In the genomic region with DNA sequence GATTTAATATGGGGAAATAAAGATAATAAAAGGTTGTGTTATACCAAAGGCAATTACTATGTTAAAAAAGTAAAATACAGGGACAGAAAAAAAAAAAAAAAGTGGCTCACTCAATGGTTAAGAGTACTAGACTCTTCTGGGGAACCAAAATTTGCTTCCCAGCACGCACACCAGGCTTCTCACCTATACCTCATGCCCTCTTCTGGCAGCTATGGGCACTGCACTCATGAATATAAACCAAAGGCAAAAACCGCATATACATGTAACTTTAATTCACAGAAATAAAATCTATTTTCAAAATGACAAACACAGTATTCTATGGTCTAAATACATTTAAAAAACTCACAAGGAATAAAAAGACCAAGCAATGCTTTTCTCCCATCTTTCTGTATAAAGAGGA, we compare ENCODE assay signal across 8 mouse cellular contexts.
DNase-seq lines count a peak whose midpoint lies in the region; ATAC-seq and TF ChIP-seq lines count a peak whose summit lies in the region.

No protein-coding gene starts in this region.

- no peaks in the 10 kb centered on the region for H3K9me3 ChIP-seq in MEL (replicated peaks; ENCODE audit: insufficient read depth, low read length)
- no peaks in the 10 kb centered on the region for H3K9me3 ChIP-seq in liver, postnatal 0 days (ENCODE audit: low read length)
- H3K9me3 ChIP-seq in stomach, postnatal 0 days (ENCODE audit: control insufficient read depth, low read length) = no peaks in the 10 kb centered on the region

- no peak for ATAC-seq in liver, postnatal 0 days
- no peak for ATAC-seq in stomach, postnatal 0 days (ENCODE audit: low FRiP score, low TSS enrichment)

- intact Hi-C loops in heart, postnatal 14 days (cut with DNase I) = loop anchor here (5.0 kb wide), 2 partner anchors 39 to 76 kb away; no protein-coding TSS in a partner anchor

- no peak for TF ChIP-seq POLR2A in MEL (IDR thresholded peaks at IDR 0.05; ENCODE audit: control insufficient read depth in 1 of 2, insufficient read depth in 1 of 2, low read depth in 1 of 2, low read length in 2 of 2, poor library complexity in 1 of 2)

- H3K79me2 ChIP-seq in MEL (ENCODE audit: control insufficient read depth, insufficient read depth, low read length, poor library complexity) = peaks cover 1% of the 10 kb centered on the region; the same call in 1 of the 2 replicates

- peaks cover 0 to 4% of the 10 kb centered on the region in 2 experiments; a peak in 2 of 4 replicates for H3K4me1 ChIP-seq in MEL (ENCODE audit: control insufficient read depth in 1 of 2, insufficient read depth in 2 of 2, low read length in 2 of 2)
- H3K4me1 ChIP-seq in liver, postnatal 0 days (ENCODE audit: insufficient read depth) = no peaks in the 10 kb centered on the region
- H3K4me1 ChIP-seq in stomach, postnatal 0 days (replicated peaks; ENCODE audit: control insufficient read depth, insufficient read depth) = no peaks in the 10 kb centered on the region

- no peak overlapping the region for H3K9ac ChIP-seq in MEL (ENCODE audit: control insufficient read depth, low read depth, low read length, poor library complexity, severe bottlenecking)
- no peak overlapping the region for H3K9ac ChIP-seq in liver, postnatal 0 days (replicated peaks)
- H3K9ac ChIP-seq in stomach, postnatal 0 days (ENCODE audit: low read length) = no peak overlapping the region

- WGBS in liver, postnatal 0 days (ENCODE audit: insufficient replicate concordance) = 74% methylated on average over 2 of the region's 2 CpGs
- 71% methylated on average over 2 of the region's 2 CpGs for WGBS in stomach, postnatal 0 days

- peak; percentile 24 to 55 for DNase-seq in heart, postnatal 14 days
- no peak for DNase-seq in heart, adult 11 months
- DNase-seq in A20 (ENCODE audit: low read depth, low spot score) = peak; percentile 53
- DNase-seq in MEL (ENCODE audit: low read depth, low spot score) = peak; percentile 47
- peak; percentile 7 for DNase-seq in embryo, embryonic 9.5 days (ENCODE audit: extremely low spot score)
- peak; percentile 59 for DNase-seq in liver, postnatal 0 days
- DNase-seq in stomach, postnatal 0 days (ENCODE audit: low spot score) = peak; percentile 54
- DNase-seq in Muller cell, postnatal 12 days (ENCODE audit: inconsistent ontology term) = no peak

- H3K4me3 ChIP-seq in MEL (ENCODE audit: control insufficient read depth in 1 of 2, insufficient read depth in 1 of 2, low read depth in 2 of 2, low read length in 2 of 2) = no peak overlapping the region
- H3K4me3 ChIP-seq in liver, postnatal 0 days (ENCODE audit: low read depth, low read length) = no peak overlapping the region
- no peak overlapping the region for H3K4me3 ChIP-seq in stomach, postnatal 0 days (ENCODE audit: low read depth, low read length)

- H3K27me3 ChIP-seq in MEL (ENCODE audit: control insufficient read depth in 1 of 2, insufficient read depth in 2 of 2, low read length in 2 of 2) = no peaks in the 10 kb centered on the region
- H3K27me3 ChIP-seq in liver, postnatal 0 days (ENCODE audit: insufficient read depth, low read length) = no peaks in the 10 kb centered on the region
- H3K27me3 ChIP-seq in stomach, postnatal 0 days (ENCODE audit: control insufficient read depth, insufficient read depth, low read length) = no peaks in the 10 kb centered on the region

- TF ChIP-seq EP300 in MEL (IDR thresholded peaks at IDR 0.05; ENCODE audit: low read depth in 1 of 2, low read length in 2 of 2) = no peak
- TF ChIP-seq EP300 in liver, postnatal 0 days (IDR thresholded peaks at IDR 0.05; ENCODE audit: low read depth) = no peak
- no peak for TF ChIP-seq EP300 in stomach, postnatal 0 days (optimal IDR thresholded peaks at IDR 0.05)

- TF ChIP-seq CTCF in MEL (IDR thresholded peaks at IDR 0.05 in 2 of 3, conservative IDR thresholded peaks at IDR 0.05 in 1 of 3; ENCODE audit: control insufficient read depth in 1 of 3, insufficient read depth in 1 of 3, low read depth in 2 of 3, low read length in 3 of 3, poor library complexity in 1 of 3, severe bottlenecking in 1 of 3) = peak; percentile 20 to 33 (median 24); a peak in 4 of 6 replicates
- peak; percentile 76 for TF ChIP-seq CTCF in liver, postnatal 0 days (IDR thresholded peaks at IDR 0.05; ENCODE audit: low read depth)
- TF ChIP-seq CTCF in stomach, postnatal 0 days (IDR thresholded peaks at IDR 0.05; ENCODE audit: low read depth) = peak; percentile 74

- H3K27ac ChIP-seq in MEL (ENCODE audit: control insufficient read depth, low read depth, low read length) = no peak overlapping the region
- no peak overlapping the region for H3K27ac ChIP-seq in liver, postnatal 0 days (ENCODE audit: low read depth)
- no peak overlapping the region for H3K27ac ChIP-seq in stomach, postnatal 0 days (replicated peaks)

- peaks cover 2 to 24% of the 10 kb centered on the region in 2 experiments; a peak in 3 of 4 replicates for H3K36me3 ChIP-seq in MEL (ENCODE audit: control insufficient read depth in 1 of 2, insufficient read depth in 2 of 2, low read length in 2 of 2)
- peaks cover 65% of the 10 kb centered on the region for H3K36me3 ChIP-seq in liver, postnatal 0 days (replicated peaks; ENCODE audit: insufficient read depth, low read length)
- peaks cover 18% of the 10 kb centered on the region for H3K36me3 ChIP-seq in stomach, postnatal 0 days (ENCODE audit: control insufficient read depth, insufficient read depth, low read length)

- no peak overlapping the region for H3K4me2 ChIP-seq in liver, postnatal 0 days (ENCODE audit: low read depth, low read length)
- H3K4me2 ChIP-seq in stomach, postnatal 0 days (replicated peaks; ENCODE audit: low read depth) = no peak overlapping the region

- no peak for TF ChIP-seq RAD21 in MEL (IDR thresholded peaks at IDR 0.05; ENCODE audit: low read depth, low read length)

TF ChIP-seq in MEL, 35 proteins besides CTCF, POLR2A, EP300 and RAD21:
- TF ChIP-seq POLR2AphosphoS5 (IDR thresholded peaks at IDR 0.05; ENCODE audit: borderline replicate concordance, low read depth, low read length) = no peak
- TF ChIP-seq MAX (IDR thresholded peaks at IDR 0.05; ENCODE audit: low read length) = no peak
- TF ChIP-seq BHLHE40 (IDR thresholded peaks at IDR 0.05; ENCODE audit: borderline replicate concordance, low read depth, low read length) = no peak
- no peak for TF ChIP-seq GATA1 (IDR thresholded peaks at IDR 0.05; ENCODE audit: low read depth, low read length)
- no peak for TF ChIP-seq MAFK (IDR thresholded peaks at IDR 0.05; ENCODE audit: borderline replicate concordance, low read depth, low read length)
- no peak for TF ChIP-seq MYC (IDR thresholded peaks at IDR 0.05; ENCODE audit: low read depth, low read length)
- no peak for TF ChIP-seq ZKSCAN1 (IDR thresholded peaks at IDR 0.05; ENCODE audit: low read depth, low read length)
- no peak for TF ChIP-seq GABPA (IDR thresholded peaks at IDR 0.05; ENCODE audit: low read depth, low read length)
- no peak for TF ChIP-seq ZNF384 (IDR thresholded peaks at IDR 0.05; ENCODE audit: low read depth, low read length)
- no peak for TF ChIP-seq MEF2A (IDR thresholded peaks at IDR 0.05; ENCODE audit: extremely low read depth, insufficient replicate concordance, low read depth, low read length, poor library complexity, severe bottlenecking)
- TF ChIP-seq JUND (IDR thresholded peaks at IDR 0.05; ENCODE audit: low read depth, low read length) = no peak
- TF ChIP-seq NRF1 (IDR thresholded peaks at IDR 0.05; ENCODE audit: insufficient read depth, low read depth, low read length, poor library complexity, severe bottlenecking) = no peak
- TF ChIP-seq ELF1 (IDR thresholded peaks at IDR 0.05; ENCODE audit: low read depth, low read length) = no peak
- TF ChIP-seq MAZ (IDR thresholded peaks at IDR 0.05; ENCODE audit: low read depth, low read length) = no peak
- no peak for TF ChIP-seq TAL1 (IDR thresholded peaks at IDR 0.05; ENCODE audit: low read length)

Comparison
In these comparisons a context has a peak if more than half of its experiments do, and no peak if none do; other contexts are left out.
1. DNase-seq: peak in heart, postnatal 14 days (2 of 2), A20 (single experiment), MEL (single experiment), embryo, embryonic 9.5 days (single experiment), liver, postnatal 0 days (single experiment) and stomach, postnatal 0 days (single experiment); none in heart, adult 11 months (single experiment) and Muller cell, postnatal 12 days (single experiment).
2. CTCF ChIP-seq: peak in every context shown above with its lines; median percentile 76 in liver, postnatal 0 days; 74 in stomach, postnatal 0 days; 24 in MEL.